Mouse (Mus musculus) intestine, embryonic 16.5 days (tissue): ENCODE results near the gene Ttc7. TPM values are rescaled to one million over a fixed set of nuclear protein-coding genes. Genes with fewer than 3 reads are reported as not detected.

Source experiments
- ATAC-seq: fragments of 200-750 bp; cut with Nextera tagmentation; 2 replicates; pipeline ENCODE4 v1.8.0; 2017; ENCODE audit warnings: moderate TSS enrichment, moderate library complexity
- H3K27ac ChIP-seq: fragments of 300-500 bp; sonication (generic); 2 replicates; pipeline ENCODE4 v1.5.1; 2014; ENCODE audit warnings: mild to moderate bottlenecking, low read length
- H3K27me3 ChIP-seq: fragments of 300-500 bp; sonication (generic); replicated peaks from 2 replicates; pipeline ENCODE4 v1.6.1; 2014; ENCODE audit warnings: low read length, control low read depth, mixed read lengths; ENCODE audit not compliant: control insufficient read depth, insufficient read depth
- H3K36me3 ChIP-seq: fragments of 300-500 bp; sonication (generic); 2 replicates; pipeline ENCODE4 v1.6.1; 2014; ENCODE audit warnings: low read length, control low read depth; ENCODE audit not compliant: control insufficient read depth, insufficient read depth
- H3K4me1 ChIP-seq: fragments of 300-500 bp; sonication (generic); 2 replicates; pipeline ENCODE4 v1.6.1; 2014; ENCODE audit warnings: low read length, control low read depth, mixed read lengths; ENCODE audit not compliant: control insufficient read depth, insufficient read depth
- H3K4me2 ChIP-seq: fragments of 300-500 bp; sonication (generic); 2 replicates; pipeline ENCODE4 v1.6.1; 2014; ENCODE audit warnings: low read depth, low read length, control low read depth
- H3K4me3 ChIP-seq: fragments of 300-500 bp; sonication (generic); 2 replicates; pipeline ENCODE4 v1.5.1; 2014; ENCODE audit warnings: mild to moderate bottlenecking, low read length
- H3K9ac ChIP-seq: fragments of 300-500 bp; sonication (generic); 2 replicates; pipeline ENCODE4 v1.6.1; 2014; ENCODE audit warnings: low read depth, low read length
- H3K9me3 ChIP-seq: fragments of 300-500 bp; sonication (generic); 2 replicates; pipeline ENCODE4 v1.6.1; 2016; ENCODE audit warnings: low read length, control low read depth; ENCODE audit not compliant: control insufficient read depth
- WGBS: fragments of 180-500 bp; shearing (Covaris S2); extraction: QIAGEN DNeasy Blood & Tissue Kit; methylation state at CpG from one replicate; pipeline ENCODE4 v1.1.7; 2014; 5-methylcytosine and 5-hydroxymethylcytosine counted together
- polyA plus RNA-seq: library from polyadenylated mRNA; unstranded; fragments of >200 nt; fragmentation: Nextera tagmentation; extraction: Ambion mirVana; gene quantifications from 2 replicates; pipeline ENCODE4 v1.2.1, GENCODE M21; 2015

Gene Ttc7
- polyA plus RNA-seq, 1 experiment from 2014 or later = 21.7 TPM

GRCm38 (mm10) chr17:87365268-87365667 lies 82.6 kb downstream of the Ttc7 start:
- Histone ChIP-seq H3K4me3 (no peak overlapping the region), H3K4me1 (peaks cover 17% of the 10 kb centered on the region; the same call in 1 of the 2 replicates), H3K36me3 (peaks cover 4% of the 10 kb centered on the region; the same call in 1 of the 2 replicates), H3K9me3 (no peaks in the 10 kb centered on the region), H3K4me2 (no peak overlapping the region), H3K27ac (no peak overlapping the region), H3K9ac (0 out of 2 replicates have a peak overlapping the region, but pooled peaks have one; percentile 0), H3K27me3 (no peaks in the 10 kb centered on the region)
- 50% methylated on average over 8 of the region's 8 CpGs for WGBS
- ATAC-seq = peak; percentile 31; the same call in 1 of the 2 replicates

GRCm38 (mm10) chr17:87366520-87366919 lies 83.8 kb downstream of the Ttc7 start:
- Histone ChIP-seq H3K4me1 (peaks cover 17% of the 10 kb centered on the region; the same call in 1 of the 2 replicates), H3K9me3 (no peaks in the 10 kb centered on the region), H3K9ac (no peak overlapping the region), H3K27me3 (no peaks in the 10 kb centered on the region), H3K4me2 (no peak overlapping the region), H3K27ac (no peak overlapping the region), H3K4me3 (no peak overlapping the region), H3K36me3 (peaks cover 4% of the 10 kb centered on the region; the same call in 1 of the 2 replicates)
- 16% methylated on average over 2 of the region's 2 CpGs for WGBS
- no peak for ATAC-seq

- 44% methylated on average over 4 of the region's 4 CpGs for WGBS
- Histone ChIP-seq H3K9me3 (no peaks in the 10 kb centered on the region), H3K4me3 (no peak overlapping the region), H3K4me2 (no peak overlapping the region), H3K27me3 (no peaks in the 10 kb centered on the region), H3K4me1 (peaks cover 17% of the 10 kb centered on the region; the same call in 1 of the 2 replicates), H3K27ac (peak overlapping the region; percentile 28; the same call in 1 of the 2 replicates), H3K36me3 (peaks cover 4% of the 10 kb centered on the region; the same call in 1 of the 2 replicates), H3K9ac (0 out of 2 replicates have a peak overlapping the region, but pooled peaks have one; percentile 36)
- ATAC-seq = no peak
These were observed 84.5 kb downstream of the Ttc7 start for GRCm38 (mm10) chr17:87367228-87367627.

- WGBS = 63% methylated on average over 3 of the region's 3 CpGs
- Histone ChIP-seq H3K9ac (no peak overlapping the region), H3K4me2 (no peak overlapping the region), H3K27ac (0 out of 2 replicates have a peak overlapping the region, but pooled peaks have one; percentile 35), H3K4me3 (no peak overlapping the region), H3K36me3 (peaks cover 4% of the 10 kb centered on the region; the same call in 1 of the 2 replicates), H3K27me3 (no peaks in the 10 kb centered on the region), H3K4me1 (peaks cover 17% of the 10 kb centered on the region; the same call in 1 of the 2 replicates), H3K9me3 (no peaks in the 10 kb centered on the region)
- no peak for ATAC-seq
These were observed 85.0 kb downstream of the Ttc7 start for GRCm38 (mm10) chr17:87367640-87368039.

GRCm38 (mm10) chr17:87368481-87368880 lies 85.8 kb downstream of the Ttc7 start:
- 83% methylated on average over 10 of the region's 10 CpGs for WGBS
- no peaks in the 10 kb centered on the region for H3K27me3 ChIP-seq
- no peak for ATAC-seq
- no peak overlapping the region for H3K4me2 ChIP-seq
- H3K36me3 ChIP-seq = no peaks in the 10 kb centered on the region; the same call in 1 of the 2 replicates
- H3K4me3 ChIP-seq = no peak overlapping the region
- no peaks in the 10 kb centered on the region for H3K9me3 ChIP-seq
- H3K9ac ChIP-seq = no peak overlapping the region
- no peak overlapping the region; the same call in 1 of the 2 replicates for H3K27ac ChIP-seq
- H3K4me1 ChIP-seq = peaks cover 17% of the 10 kb centered on the region; the same call in 1 of the 2 replicates

- no peaks in the 10 kb centered on the region for H3K27me3 ChIP-seq
- H3K27ac ChIP-seq = no peak overlapping the region
- H3K9me3 ChIP-seq = no peaks in the 10 kb centered on the region
- H3K4me3 ChIP-seq = no peak overlapping the region
- no peak for ATAC-seq
- no peak overlapping the region for H3K9ac ChIP-seq
- peaks cover 17% of the 10 kb centered on the region; the same call in 1 of the 2 replicates for H3K4me1 ChIP-seq
- H3K36me3 ChIP-seq = no peaks in the 10 kb centered on the region; the same call in 1 of the 2 replicates
- H3K4me2 ChIP-seq = no peak overlapping the region
- WGBS = 67% methylated on average over 18 of the region's 18 CpGs
These were observed 86.6 kb downstream of the Ttc7 start for GRCm38 (mm10) chr17:87369270-87369759.

GRCm38 (mm10) chr17:87372189-87372588 lies 89.5 kb downstream of the Ttc7 start:
- no peak for ATAC-seq
- no peak overlapping the region for H3K4me2 ChIP-seq
- 81% methylated on average over 7 of the region's 7 CpGs for whole genome bisulfite sequencing
- H3K36me3 ChIP-seq = no peaks in the 10 kb centered on the region
- H3K27ac ChIP-seq = no peak overlapping the region
- no peaks in the 10 kb centered on the region for H3K27me3 ChIP-seq
- H3K4me3 ChIP-seq = no peak overlapping the region
- H3K4me1 ChIP-seq = peaks cover 33% of the 10 kb centered on the region
- H3K9me3 ChIP-seq = no peaks in the 10 kb centered on the region
- no peak overlapping the region for H3K9ac ChIP-seq

- no peaks in the 10 kb centered on the region for H3K36me3 ChIP-seq
- H3K4me1 ChIP-seq = peaks cover 36% of the 10 kb centered on the region
These were observed 90.6 kb downstream of the Ttc7 start for GRCm38 (mm10) chr17:87373327-87373726.

GRCm38 (mm10) chr17:87375941-87376511 lies 93.3 kb downstream of the Ttc7 start:
- Histone ChIP-seq H3K27ac (peak overlapping the region; percentile 74), H3K4me1 (peaks cover 46% of the 10 kb centered on the region), H3K36me3 (no peaks in the 10 kb centered on the region), H3K4me3 (no peak overlapping the region), H3K9me3 (no peaks in the 10 kb centered on the region), H3K9ac (no peak overlapping the region), H3K4me2 (no peak overlapping the region), H3K27me3 (no peaks in the 10 kb centered on the region)
- peak; percentile 63 for ATAC-seq
- WGBS = 36% methylated on average over 10 of the region's 10 CpGs

More at GRCm38 (mm10) chr17:87373327-87373726, 90.6 kb downstream of the Ttc7 start:
- H3K4me3 ChIP-seq = no peak overlapping the region
- H3K9me3 ChIP-seq = no peaks in the 10 kb centered on the region
- 88% methylated on average over 9 of the region's 9 CpGs for WGBS
- H3K27ac ChIP-seq = no peak overlapping the region
- H3K4me2 ChIP-seq = no peak overlapping the region
- H3K9ac ChIP-seq = no peak overlapping the region
- ATAC-seq = no peak
- H3K27me3 ChIP-seq = no peaks in the 10 kb centered on the region
